Mouse (Mus musculus) C2C12 (cell line): ENCODE measurements at regions not wholly inside any gene's neighbourhood (a gene's known extent, or its start where the extent isn't known, plus 50 kb on each side); places are given as distances from the start of the nearest gene placed in this dataset.

Source experiments
- H3K27me3 ChIP-seq: one replicate; pipeline ENCODE4 v1.6.1; 2011; ENCODE audit not compliant: control insufficient read depth, insufficient read depth, insufficient read length
- H3K36me3 ChIP-seq: one replicate; pipeline ENCODE4 v1.6.1; 2011; ENCODE audit not compliant: control insufficient read depth, insufficient read depth
- H3K4me3 ChIP-seq: one replicate; pipeline ENCODE4 v1.5.1; 2011; ENCODE audit warnings: mild to moderate bottlenecking, control low read depth; ENCODE audit not compliant: poor library complexity, insufficient read depth, severe bottlenecking
- H3K79me2 ChIP-seq: one replicate; pipeline ENCODE4 v1.6.1; 2011; ENCODE audit not compliant: control insufficient read depth, insufficient read depth
- H3K79me3 ChIP-seq: one replicate; pipeline ENCODE4 v1.6.1; 2011; ENCODE audit warnings: low read depth, control low read depth
- H3ac ChIP-seq: one replicate; pipeline ENCODE3; 2011; ENCODE audit warnings: low read depth; ENCODE audit not compliant: control insufficient read depth, insufficient read length
- CEBPB ChIP-seq: IDR thresholded peaks from one replicate; pipeline ENCODE4 v1.6.1; 2011; ENCODE audit warnings: low read depth, mild to moderate bottlenecking, control low read depth, moderate library complexity
- CTCF ChIP-seq: IDR thresholded peaks from one replicate; pipeline ENCODE4 v1.5.1; 2011; ENCODE audit not compliant: control insufficient read depth, insufficient read depth, insufficient read length
- FOSL1 ChIP-seq: IDR thresholded peaks from one replicate; pipeline ENCODE4 v1.8.0; 2011; ENCODE audit warnings: mild to moderate bottlenecking, low read length; ENCODE audit not compliant: poor library complexity, insufficient read depth, severe bottlenecking
- MAX ChIP-seq: IDR thresholded peaks from one replicate; pipeline ENCODE4 v1.6.1; 2011; ENCODE audit warnings: mild to moderate bottlenecking, control low read depth
- MYOD1 ChIP-seq: IDR thresholded peaks from one replicate; pipeline ENCODE4 v1.6.1; 2011; ENCODE audit warnings: low read depth; ENCODE audit not compliant: control insufficient read depth, insufficient read length
- MYOG ChIP-seq: IDR thresholded peaks from one replicate; pipeline ENCODE4 v1.6.1; 2011; ENCODE audit not compliant: control insufficient read depth, insufficient read length; ENCODE audit errors: extremely low read depth
- USF1 ChIP-seq: IDR thresholded peaks from one replicate; pipeline ENCODE4 v1.6.1; 2011; ENCODE audit warnings: low read depth, mild to moderate bottlenecking, control low read depth, moderate library complexity

DNA sequence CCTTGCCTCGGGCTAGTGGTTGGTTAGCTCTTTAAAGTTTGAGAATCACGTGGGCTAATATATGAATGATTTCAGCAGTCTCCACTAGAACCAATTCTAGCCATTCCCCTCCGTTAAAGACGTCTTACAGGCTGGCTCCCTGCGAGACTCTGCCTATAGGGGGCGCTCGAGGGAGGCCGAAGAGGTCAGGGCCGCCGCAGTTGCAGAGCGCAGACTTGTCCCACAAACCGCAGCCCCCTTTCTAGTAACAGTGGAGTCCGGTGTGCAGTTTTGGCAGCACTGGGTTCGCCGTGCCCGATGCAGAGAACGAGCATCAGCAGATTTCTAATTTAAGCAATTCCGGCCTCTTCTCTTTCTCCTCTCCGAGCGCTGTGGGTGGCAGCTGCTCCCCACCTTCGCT lies 52.6 kb upstream of the Cpsf6 start:
- no peak overlapping the region for H3ac ChIP-seq
- H3K36me3 ChIP-seq, result no peaks in the 10 kb centered on the region
- H3K79me2 ChIP-seq, result no peaks in the 10 kb centered on the region
- no peak for TF ChIP-seq MYOD1
- no peak for TF ChIP-seq FOSL1
- no peak for TF ChIP-seq CTCF
- no peak for TF ChIP-seq CEBPB
- TF ChIP-seq MYOG, result no peak
- no peak for TF ChIP-seq USF1
- no peak for TF ChIP-seq MAX
- H3K79me3 ChIP-seq, result no peaks in the 10 kb centered on the region
- H3K27me3 ChIP-seq, result peaks cover 3% of the 10 kb centered on the region
- no peak overlapping the region for H3K4me3 ChIP-seq

DNA sequence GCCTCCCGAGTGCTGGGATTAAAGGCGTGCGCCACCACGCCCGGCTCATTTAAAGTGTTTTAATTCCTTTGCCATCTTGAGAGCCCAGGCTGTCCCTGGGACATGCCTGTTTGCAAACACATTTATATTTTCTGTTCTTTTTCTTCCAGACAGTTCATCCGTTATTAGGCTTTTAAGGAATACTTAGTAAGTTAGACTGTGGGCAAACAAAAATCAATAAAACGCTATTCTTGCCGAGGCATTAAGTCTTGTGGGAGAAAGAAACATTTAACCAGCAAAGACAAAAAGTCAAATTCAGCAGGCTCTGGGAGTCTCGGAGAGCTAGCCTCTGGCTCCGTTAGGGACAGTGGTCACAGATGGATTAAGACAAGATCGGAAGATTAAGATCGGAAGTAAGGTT lies 52.0 kb upstream of the Cpsf6 start:
- Histone ChIP-seq H3K27me3 (peaks cover 3% of the 10 kb centered on the region), H3K79me2 (no peaks in the 10 kb centered on the region), H3K4me3 (no peak overlapping the region), H3K79me3 (no peaks in the 10 kb centered on the region), H3K36me3 (no peaks in the 10 kb centered on the region), H3ac (no peak overlapping the region)
- no peak for TF ChIP-seq CTCF
- TF ChIP-seq MAX, result no peak
- no peak for TF ChIP-seq FOSL1
- no peak for TF ChIP-seq MYOD1
- TF ChIP-seq USF1, result no peak
- TF ChIP-seq CEBPB, result no peak
- TF ChIP-seq MYOG, result no peak

DNA sequence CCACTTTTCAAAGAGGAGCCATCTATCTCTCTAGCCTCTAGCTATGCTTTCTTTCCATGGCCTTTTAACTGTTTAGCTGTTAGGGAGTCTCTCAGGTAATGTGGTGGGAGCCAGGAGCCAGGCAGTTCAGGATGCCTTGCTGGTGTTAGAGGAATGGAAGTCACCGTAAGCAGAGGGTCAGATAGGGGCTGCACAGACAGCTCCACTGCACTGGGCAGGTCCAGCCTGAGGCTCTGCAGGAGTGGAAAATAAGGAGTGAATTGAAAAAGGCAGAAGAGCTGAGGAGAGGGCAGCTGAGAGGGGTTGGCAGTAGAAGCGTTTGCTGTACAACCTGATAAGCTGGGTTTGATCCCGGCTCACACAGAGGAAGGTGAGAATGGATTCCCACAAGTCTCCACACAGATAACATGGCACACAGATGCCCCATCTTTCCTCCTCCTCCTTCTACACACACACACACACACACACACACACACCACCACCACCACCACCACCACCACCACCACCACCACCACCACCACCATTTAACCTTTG lies 51.3 kb upstream of the Cpsf6 start:
- Histone ChIP-seq H3K79me2 (no peaks in the 10 kb centered on the region), H3K27me3 (peaks cover 5% of the 10 kb centered on the region), H3K36me3 (no peaks in the 10 kb centered on the region), H3ac (no peak overlapping the region), H3K79me3 (no peaks in the 10 kb centered on the region), H3K4me3 (no peak overlapping the region)
- TF ChIP-seq CTCF (no peak), MYOD1 (no peak), FOSL1 (no peak), MYOG (no peak), MAX (no peak), CEBPB (no peak), USF1 (no peak)

DNA sequence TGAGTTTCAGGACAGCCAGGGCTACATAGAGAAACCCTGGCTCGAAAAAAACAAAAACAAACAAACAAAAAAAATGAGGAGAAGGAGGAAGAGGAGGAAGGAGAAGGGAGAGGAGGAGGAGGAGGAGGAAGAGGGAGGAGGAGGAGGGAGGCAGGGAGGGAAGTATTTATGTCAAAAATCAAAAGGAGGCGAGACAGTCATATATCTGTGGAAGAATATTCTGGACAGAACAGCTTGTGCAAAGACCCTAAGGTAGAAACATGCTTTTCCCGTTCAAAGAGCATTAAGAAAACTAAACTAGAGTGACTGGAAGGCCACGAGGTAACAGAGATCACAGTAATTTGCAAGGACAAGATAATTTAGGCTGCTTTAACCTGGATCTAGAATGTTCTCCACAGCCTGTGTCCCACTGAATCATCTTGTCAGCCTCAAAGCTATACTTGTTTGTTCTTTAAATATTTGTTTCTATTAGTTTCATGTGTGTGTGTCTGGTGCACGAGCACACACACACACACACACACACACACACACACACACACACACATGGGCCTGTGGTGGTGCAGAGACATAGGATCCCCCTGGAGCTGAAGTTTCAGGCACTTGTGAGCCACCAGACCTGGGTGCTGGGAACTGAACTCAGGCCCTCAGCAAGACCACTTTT lies 50.5 kb upstream of the Cpsf6 start:
- no peak overlapping the region for H3K4me3 ChIP-seq
- H3K79me2 ChIP-seq, result no peaks in the 10 kb centered on the region
- H3K79me3 ChIP-seq, result no peaks in the 10 kb centered on the region
- H3ac ChIP-seq, result no peak overlapping the region
- H3K27me3 ChIP-seq, result peaks cover 7% of the 10 kb centered on the region
- no peak for TF ChIP-seq MYOD1
- TF ChIP-seq MAX, result no peak
- no peak for TF ChIP-seq FOSL1
- no peak for TF ChIP-seq CTCF
- no peak for TF ChIP-seq CEBPB
- no peak for TF ChIP-seq MYOG
- no peaks in the 10 kb centered on the region for H3K36me3 ChIP-seq

DNA sequence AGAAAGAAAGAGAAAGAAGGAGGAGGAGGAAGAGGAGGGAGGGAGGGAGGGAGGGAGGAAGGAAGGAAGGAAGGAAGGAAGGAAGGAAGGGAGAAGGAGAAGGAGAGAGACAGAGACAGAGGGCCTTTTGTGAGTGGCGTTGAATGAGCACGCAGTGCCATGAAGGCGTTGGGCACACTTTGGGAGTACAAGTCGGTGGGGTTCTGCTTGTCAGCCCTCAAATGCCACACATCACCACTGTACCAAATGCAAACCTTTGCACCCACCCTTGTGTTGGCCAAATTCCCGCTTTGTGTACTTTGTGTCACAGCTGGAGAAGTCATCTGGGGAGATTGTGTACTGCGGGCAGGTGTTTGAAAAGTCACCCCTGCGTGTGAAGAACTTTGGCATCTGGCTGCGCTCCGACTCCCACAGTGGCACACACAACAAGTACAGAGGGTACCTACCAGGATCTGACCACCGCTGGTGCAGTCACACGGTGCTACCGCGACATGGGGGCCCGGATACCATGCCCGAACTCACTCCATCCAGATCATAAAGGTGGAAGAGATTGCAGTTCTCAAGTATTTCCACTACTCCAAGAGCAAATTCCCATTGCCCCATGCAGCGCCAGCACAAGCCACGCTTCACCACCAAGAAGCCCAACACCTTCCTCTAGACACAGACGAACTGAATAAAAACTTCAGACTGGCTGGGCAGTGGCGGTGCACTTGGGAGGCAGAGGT lies 49.8 kb upstream of the Cpsf6 start:
- H3K36me3 ChIP-seq, result no peaks in the 10 kb centered on the region
- H3K27me3 ChIP-seq, result peaks cover 7% of the 10 kb centered on the region
- no peaks in the 10 kb centered on the region for H3K79me2 ChIP-seq
- H3ac ChIP-seq, result no peak overlapping the region
- H3K4me3 ChIP-seq, result no peak overlapping the region
- no peaks in the 10 kb centered on the region for H3K79me3 ChIP-seq
- TF ChIP-seq FOSL1 (no peak), MAX (no peak), USF1 (no peak), CTCF (no peak), CEBPB (no peak)
